Mouse (Mus musculus) spleen, adult 2 months (tissue): ENCODE measurements around the gene Klhl30. TPM values are rescaled to one million over a fixed set of nuclear protein-coding genes. Genes with fewer than 3 reads are reported as not detected.
A peak's percentile ranks its signal among the peaks of the same experiment; 100 is the strongest.

ENCODE experiments used
- DNase-seq, 2 experiments: peaks; one replicate each; pipeline versions ENCODE4 v3.0.0 to v3.0.0-alpha.2; 2012 to 2021; ENCODE audit warnings: low spot score in 2 of 2, low read depth in 1 of 2
- H3K27ac ChIP-seq: fragments of 200-500 bp; 2 replicates; pipeline ENCODE4 v1.5.1; 2012; ENCODE audit warnings: low read length, inconsistent platforms; ENCODE audit not compliant: insufficient read depth
- H3K27me3 ChIP-seq: fragments of 200-500 bp; 2 replicates; pipeline ENCODE4 v1.6.1; 2012; ENCODE audit warnings: mild to moderate bottlenecking, moderate library complexity, low read length, inconsistent platforms; ENCODE audit not compliant: control insufficient read depth, insufficient read depth
- H3K36me3 ChIP-seq: fragments of 200-500 bp; 2 replicates; pipeline ENCODE4 v1.6.1; 2012; ENCODE audit warnings: mild to moderate bottlenecking, low read length, inconsistent platforms; ENCODE audit not compliant: control insufficient read depth, insufficient read depth
- H3K4me1 ChIP-seq: fragments of 200-500 bp; 2 replicates; pipeline ENCODE4 v1.6.1; 2011; ENCODE audit warnings: inconsistent platforms; ENCODE audit not compliant: control insufficient read depth, insufficient read depth, insufficient read length
- H3K4me3 ChIP-seq: fragments of 200-500 bp; 2 replicates; pipeline ENCODE4 v1.5.1; 2011; ENCODE audit warnings: mild to moderate bottlenecking, inconsistent platforms; ENCODE audit not compliant: insufficient read depth, insufficient read length; ENCODE audit errors: extremely low read depth
- CTCF ChIP-seq: fragments of 200-500 bp; IDR thresholded peaks from 2 replicates; pipeline ENCODE4 v1.5.1; 2011; ENCODE audit warnings: mild to moderate bottlenecking, inconsistent platforms; ENCODE audit not compliant: insufficient read depth, insufficient read length, insufficient replicate concordance; ENCODE audit errors: extremely low read depth
- POLR2A ChIP-seq: fragments of 200-500 bp; IDR thresholded peaks from 2 replicates; pipeline ENCODE4 v1.6.1; 2011; ENCODE audit warnings: low read depth, low read length, inconsistent platforms
- WGBS: fragments of 180-500 bp; shearing (Covaris S2); methylation state at CpG from one replicate; pipeline ENCODE4 v1.1.7; 2018; 5-methylcytosine and 5-hydroxymethylcytosine counted together
- polyA plus RNA-seq: library from polyadenylated mRNA; depleted of rRNA; stranded (reverse); fragments of >200 nt; gene quantifications from 2 replicates; pipeline ENCODE4 v1.2.3, GENCODE M21; 2012

Gene Klhl30
- polyA plus RNA-seq, 1 experiment, result 0.84 TPM

DNA sequence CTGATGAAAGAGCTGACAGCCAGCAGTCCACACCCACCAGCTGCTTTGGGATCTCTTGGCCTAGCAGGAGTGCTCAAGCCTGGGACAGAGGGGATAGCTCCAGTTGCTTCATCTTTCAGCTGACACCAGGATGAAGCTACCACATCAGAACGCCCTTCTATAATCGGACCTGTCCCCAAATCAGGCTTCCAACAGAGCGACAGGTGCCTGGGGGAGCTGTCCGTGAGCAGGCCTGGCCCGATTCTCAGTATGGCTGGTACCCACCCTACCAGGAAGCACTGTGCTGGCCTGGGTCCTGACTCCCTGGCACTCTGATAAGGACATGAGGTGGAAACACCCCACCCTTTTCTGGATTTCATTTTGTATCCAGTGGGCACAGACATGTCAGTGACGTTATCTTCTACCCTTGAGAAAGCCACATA lies 22.6 kb downstream of the Klhl30 start:
- Histone ChIP-seq H3K27me3 (no peaks in the 10 kb centered on the region), H3K4me1 (no peaks in the 10 kb centered on the region), H3K36me3 (peaks cover 39% of the 10 kb centered on the region), H3K4me3 (no peak overlapping the region), H3K27ac (no peak overlapping the region)
- no peak for DNase-seq
- 92% methylated on average over 6 of the region's 6 CpGs for WGBS
- TF ChIP-seq POLR2A, result no peak
- no peak for TF ChIP-seq CTCF

DNA sequence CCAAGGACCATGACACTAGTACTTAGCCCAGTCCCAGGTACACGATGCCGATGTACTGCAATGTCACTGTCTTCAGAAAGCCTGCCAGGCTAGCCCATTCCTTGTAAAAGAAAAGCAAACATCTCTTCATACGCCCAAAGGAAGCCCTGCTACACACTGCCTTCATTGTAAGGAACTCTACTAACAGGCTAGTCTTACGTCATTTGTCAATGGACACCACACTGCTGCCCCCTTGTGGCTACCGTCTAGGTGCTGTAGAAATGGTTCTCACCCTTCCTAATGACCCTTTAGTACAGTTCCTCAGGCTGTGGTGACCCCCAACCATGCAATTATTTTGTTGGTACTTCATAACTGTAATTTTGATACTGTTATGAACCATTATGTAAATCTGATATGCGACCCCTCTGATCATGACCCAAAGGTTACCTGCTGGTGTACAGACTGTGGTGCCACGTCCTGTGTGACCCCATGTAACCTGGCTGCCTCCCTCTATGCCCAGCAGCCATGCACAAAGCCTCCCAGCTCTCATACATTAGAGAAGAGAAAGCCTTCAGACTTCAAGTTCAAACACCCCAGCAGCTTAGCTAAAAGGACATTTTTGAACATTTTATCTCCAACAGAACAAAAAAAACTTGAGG lies 29.8 kb downstream of the Klhl30 start:
- H3K4me1 ChIP-seq, result no peaks in the 10 kb centered on the region
- H3K36me3 ChIP-seq, result peaks cover 58% of the 10 kb centered on the region
- no peak overlapping the region for H3K27ac ChIP-seq
- TF ChIP-seq POLR2A (no peak), CTCF (peak; percentile 53; the same call in 1 of the 2 replicates)
- WGBS, result 72% methylated on average over 7 of the region's 7 CpGs
- peak; percentile 26 to 63 for DNase-seq
- no peaks in the 10 kb centered on the region for H3K27me3 ChIP-seq
- no peak overlapping the region for H3K4me3 ChIP-seq

DNA sequence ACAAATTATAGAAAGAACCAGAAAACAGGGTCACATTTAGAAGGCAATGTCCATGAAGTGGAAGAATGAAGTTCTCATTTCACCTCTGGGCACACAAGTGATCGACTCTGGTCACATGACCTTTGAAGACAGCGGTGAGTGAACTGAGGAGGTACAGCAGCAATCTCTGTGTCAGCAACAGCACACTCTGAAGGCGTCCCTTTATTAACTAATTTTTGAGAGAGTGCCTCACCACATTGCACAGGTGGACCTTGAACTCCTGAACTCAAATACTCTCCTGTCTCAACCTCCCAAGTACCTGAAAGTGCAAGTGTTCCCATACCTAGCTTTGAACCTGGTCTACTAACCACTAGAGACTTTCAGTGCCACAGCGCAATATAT lies 30.3 kb downstream of the Klhl30 start:
- H3K36me3 ChIP-seq, result peaks cover 56% of the 10 kb centered on the region
- no peak overlapping the region for H3K27ac ChIP-seq
- TF ChIP-seq CTCF, result no peak
- no peak for TF ChIP-seq POLR2A
- no peak for DNase-seq
- no peak overlapping the region for H3K4me3 ChIP-seq
- no peaks in the 10 kb centered on the region for H3K4me1 ChIP-seq
- H3K27me3 ChIP-seq, result no peaks in the 10 kb centered on the region
- 95% methylated on average over 4 of the region's 4 CpGs for WGBS

- peaks cover 22% of the 10 kb centered on the region for H3K36me3 ChIP-seq
- H3K27ac ChIP-seq, result no peak overlapping the region
- H3K4me1 ChIP-seq, result no peaks in the 10 kb centered on the region
- TF ChIP-seq CTCF, result no peak
- no peak for TF ChIP-seq POLR2A
- DNase-seq, result no peak
- no peaks in the 10 kb centered on the region for H3K27me3 ChIP-seq
- H3K4me3 ChIP-seq, result no peak overlapping the region
- 94% methylated on average over 5 of the region's 5 CpGs for WGBS
Observed at GRCm38 (mm10) chr1:91390369-91390768, 39.6 kb downstream of the Klhl30 start.

- DNase-seq, result no peak
- Histone ChIP-seq H3K27ac (peak overlapping the region; percentile 58), H3K27me3 (no peaks in the 10 kb centered on the region), H3K4me3 (peak overlapping the region; percentile 99), H3K4me1 (peaks cover 6% of the 10 kb centered on the region; the same call in 1 of the 2 replicates), H3K36me3 (no peaks in the 10 kb centered on the region; the same call in 1 of the 2 replicates)
- no peak for TF ChIP-seq CTCF
- TF ChIP-seq POLR2A, result no peak
- 2% methylated on average over 12 of the region's 12 CpGs for WGBS
Observed at GRCm38 (mm10) chr1:91397927-91398259, 47.1 kb downstream of the Klhl30 start.

DNA sequence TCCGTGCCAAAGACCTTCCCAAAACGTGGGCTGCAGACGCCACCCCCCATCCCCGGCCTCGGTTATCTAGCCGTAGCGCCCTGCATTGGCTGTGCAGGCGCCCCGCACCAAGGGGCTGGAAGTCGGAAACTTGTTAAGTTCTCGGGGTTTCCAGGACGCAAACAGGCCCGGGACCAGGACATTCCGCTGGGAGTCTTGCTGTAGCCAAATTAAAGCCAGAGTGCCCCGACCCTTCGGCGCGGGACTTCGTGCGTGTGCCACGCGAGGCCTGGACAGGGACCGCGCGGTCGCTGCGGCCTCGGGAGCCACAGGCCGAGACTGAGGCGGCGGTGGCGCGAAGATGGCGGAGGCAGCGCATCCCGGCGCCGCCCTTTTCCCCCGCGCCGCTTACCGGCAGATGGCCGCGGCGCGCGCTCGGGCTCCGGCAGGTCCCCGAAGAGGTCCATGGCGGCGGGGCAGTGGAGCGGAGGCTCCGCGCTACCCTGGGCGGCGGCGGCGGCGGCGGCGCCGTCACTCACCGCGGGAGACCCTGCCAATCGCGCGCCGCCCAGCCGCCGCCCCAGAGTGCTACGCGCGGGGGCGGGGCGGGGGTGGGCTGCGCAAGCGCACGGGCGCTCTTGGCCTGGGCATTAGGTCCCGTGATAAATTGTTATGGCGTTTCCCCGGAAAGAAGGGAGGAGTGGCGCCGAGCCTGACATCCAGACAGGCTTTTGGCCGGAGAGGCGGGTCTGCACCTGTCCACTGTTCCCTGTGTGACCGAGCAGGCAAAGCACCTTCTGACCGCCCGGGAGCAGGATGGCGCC lies 47.6 kb downstream of the Klhl30 start, which contains the start of gene Ilkap:
TSS of gene Ilkap (minus strand) at position 556 of the 803 bp plus-strand sequence.
- Histone ChIP-seq H3K36me3 (no peaks in the 10 kb centered on the region; the same call in 1 of the 2 replicates), H3K4me1 (peaks cover 6% of the 10 kb centered on the region; the same call in 1 of the 2 replicates), H3K4me3 (peak within 1 kb of the TSS; percentile 99), H3K27me3 (no peaks in the 10 kb centered on the region), H3K27ac (peak within 1 kb of the TSS; percentile 91)
- TF ChIP-seq CTCF (no peak), POLR2A (peak; percentile 68; the same call in 1 of the 2 replicates)
- WGBS, result under 1% methylated on average over 65 of the region's 91 CpGs
- peak; percentile 70 for DNase-seq
